Mouse (Mus musculus) left cerebral cortex, adult 2 months (tissue): ENCODE measurements at regions not wholly inside any gene's neighbourhood (a gene's known extent, or its start where the extent isn't known, plus 50 kb on each side); places are given as distances from the start of the nearest gene placed in this dataset.

ENCODE experiments used
- DNase-seq, 2 experiments: peaks; one replicate each; pipeline ENCODE4 v3.0.0; 2021 to 2022; ENCODE audit warnings: low spot score in 2 of 2, mixed read lengths in 1 of 2; ENCODE audit errors: extremely low spot score in 1 of 2
- H3K27ac ChIP-seq: fragments of 200-600 bp; 2 replicates; pipeline ENCODE4 v1.8.1; 2022
- H3K4me3 ChIP-seq: fragments of 200-600 bp; 2 replicates; pipeline ENCODE4 v1.8.1; 2022
- CTCF ChIP-seq: fragments of 200-600 bp; IDR thresholded peaks from 2 replicates; pipeline ENCODE4 v1.8.1; 2022; ENCODE audit warnings: antibody characterized with exemption, mild to moderate bottlenecking, moderate library complexity
- intact Hi-C: fragments of 180-260 bp; cut with DNase I; formaldehyde crosslinking; loops from one replicate; pipeline ENCODE4 v1.15.1; 2025

GRCm38 (mm10) chr1:28373351-28373750, 406.7 kb downstream of the Gm597 start:
- peak; percentile 23 to 24 for DNase-seq
- intact Hi-C loops, result no loop called here
- no peak for TF ChIP-seq CTCF
- Histone ChIP-seq H3K27ac (0 out of 2 replicates have a peak overlapping the region, but pooled peaks have one; percentile 20), H3K4me3 (no peak overlapping the region)

- intact Hi-C loops, result no loop called here
- Histone ChIP-seq H3K27ac (peak overlapping the region; percentile 48), H3K4me3 (no peak overlapping the region)
- no peak for DNase-seq
- TF ChIP-seq CTCF, result no peak
Observed at GRCm38 (mm10) chr1:28349411-28349973, 430.6 kb downstream of the Gm597 start.

GRCm38 (mm10) chr1:28348572-28348971, 431.5 kb downstream of the Gm597 start:
- no peak for DNase-seq
- intact Hi-C loops, result no loop called here
- TF ChIP-seq CTCF, result no peak
- peak overlapping the region; percentile 48; the same call in 1 of the 2 replicates for H3K27ac ChIP-seq
- H3K4me3 ChIP-seq, result no peak overlapping the region

DNA sequence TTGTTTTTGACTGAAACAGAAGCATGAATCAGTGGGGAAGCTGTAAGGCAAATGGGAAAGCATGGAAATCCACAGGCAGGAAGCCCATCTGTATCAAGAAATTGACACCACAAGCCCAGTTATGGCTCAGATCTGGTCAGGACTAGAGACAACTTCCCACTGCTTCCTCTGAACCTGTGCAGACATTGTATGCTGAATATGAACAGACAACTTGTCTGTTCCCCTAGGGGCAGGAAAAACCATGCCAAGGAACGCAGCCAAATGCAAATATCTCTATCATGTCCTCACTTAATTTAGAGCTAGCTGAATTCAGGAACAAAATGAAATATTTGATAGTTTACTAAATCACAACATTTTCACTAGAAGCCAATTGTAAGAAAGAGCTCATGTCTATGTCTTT, 440.0 kb downstream of the Gm597 start:
- DNase-seq, result no peak
- H3K4me3 ChIP-seq, result no peak overlapping the region
- no peak overlapping the region for H3K27ac ChIP-seq
- intact Hi-C loops, result no loop called here
- TF ChIP-seq CTCF, result no peak

GRCm38 (mm10) chr1:28334366-28334765, 445.7 kb downstream of the Gm597 start:
- Histone ChIP-seq H3K27ac (no peak overlapping the region), H3K4me3 (no peak overlapping the region)
- DNase-seq, result no peak
- no peak for TF ChIP-seq CTCF
- intact Hi-C loops, result no loop called here

GRCm38 (mm10) chr1:28332031-28332430, 448.0 kb downstream of the Gm597 start:
- H3K27ac ChIP-seq, result no peak overlapping the region
- TF ChIP-seq CTCF, result no peak
- no peak for DNase-seq
- no peak overlapping the region for H3K4me3 ChIP-seq
- intact Hi-C loops, result no loop called here

GRCm38 (mm10) chr1:28328986-28329385, 451.1 kb downstream of the Gm597 start:
- Histone ChIP-seq H3K4me3 (no peak overlapping the region), H3K27ac (no peak overlapping the region)
- TF ChIP-seq CTCF, result no peak
- no peak for DNase-seq
- intact Hi-C loops, result no loop called here

- Histone ChIP-seq H3K4me3 (no peak overlapping the region), H3K27ac (no peak overlapping the region)
- intact Hi-C loops, result no loop called here
- no peak for DNase-seq
- TF ChIP-seq CTCF, result no peak
Observed at GRCm38 (mm10) chr1:28328539-28328938, 451.5 kb downstream of the Gm597 start.

DNA sequence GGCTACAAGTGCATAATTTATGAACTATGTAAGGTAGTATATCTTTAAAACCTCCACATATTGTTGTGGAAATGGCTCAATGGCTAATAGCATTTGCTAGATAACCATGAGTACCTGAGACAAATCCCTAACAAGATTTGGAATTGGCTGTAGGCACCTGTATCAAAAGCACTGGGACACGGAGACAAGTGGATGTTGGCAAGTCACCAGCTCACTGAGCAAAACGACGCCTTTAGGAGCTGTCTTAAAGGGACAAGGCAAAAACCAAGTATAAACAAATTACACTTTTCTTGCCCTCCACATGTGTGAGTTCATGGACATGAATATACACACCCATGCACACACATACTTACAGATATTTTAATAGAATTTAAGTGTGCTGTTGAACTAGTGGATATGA, 455.9 kb downstream of the Gm597 start:
- TF ChIP-seq CTCF, result no peak
- intact Hi-C loops, result no loop called here
- Histone ChIP-seq H3K4me3 (no peak overlapping the region), H3K27ac (no peak overlapping the region)
- DNase-seq, result no peak
